Mouse (Mus musculus) thymus, adult 2 months (tissue): Measurements from ENCODE around the gene Hormad1.

Experiments
- CTCF ChIP-seq: fragments of 200-500 bp; IDR thresholded peaks from 2 replicates; pipeline ENCODE4 v1.5.1; 2012; ENCODE audit warnings: mild to moderate bottlenecking, control low read depth, low read length, moderate library complexity, borderline replicate concordance; ENCODE audit not compliant: control insufficient read depth, poor library complexity, insufficient read depth; ENCODE audit errors: extremely low read depth
- POLR2A ChIP-seq: fragments of 200-500 bp; IDR thresholded peaks from 2 replicates; pipeline ENCODE4 v1.6.1; 2012; ENCODE audit warnings: mild to moderate bottlenecking, low read length, control low read depth, moderate library complexity; ENCODE audit not compliant: control insufficient read depth, poor library complexity, insufficient read depth; ENCODE audit errors: extremely low read depth

- TF ChIP-seq POLR2A (no peak), CTCF (no peak)
These were observed 42.8 kb upstream of the Hormad1 start for GRCm38 (mm10) chr3:95516614-95517041.
